Mouse (Mus musculus): ENCODE results near the gene Macrod1.
"Not testable (repeated sequence)": the region's sequence is repeated elsewhere in the genome, so short reads cannot be mapped to it uniquely, and the experiment has no call there.

Gene Macrod1

DNA sequence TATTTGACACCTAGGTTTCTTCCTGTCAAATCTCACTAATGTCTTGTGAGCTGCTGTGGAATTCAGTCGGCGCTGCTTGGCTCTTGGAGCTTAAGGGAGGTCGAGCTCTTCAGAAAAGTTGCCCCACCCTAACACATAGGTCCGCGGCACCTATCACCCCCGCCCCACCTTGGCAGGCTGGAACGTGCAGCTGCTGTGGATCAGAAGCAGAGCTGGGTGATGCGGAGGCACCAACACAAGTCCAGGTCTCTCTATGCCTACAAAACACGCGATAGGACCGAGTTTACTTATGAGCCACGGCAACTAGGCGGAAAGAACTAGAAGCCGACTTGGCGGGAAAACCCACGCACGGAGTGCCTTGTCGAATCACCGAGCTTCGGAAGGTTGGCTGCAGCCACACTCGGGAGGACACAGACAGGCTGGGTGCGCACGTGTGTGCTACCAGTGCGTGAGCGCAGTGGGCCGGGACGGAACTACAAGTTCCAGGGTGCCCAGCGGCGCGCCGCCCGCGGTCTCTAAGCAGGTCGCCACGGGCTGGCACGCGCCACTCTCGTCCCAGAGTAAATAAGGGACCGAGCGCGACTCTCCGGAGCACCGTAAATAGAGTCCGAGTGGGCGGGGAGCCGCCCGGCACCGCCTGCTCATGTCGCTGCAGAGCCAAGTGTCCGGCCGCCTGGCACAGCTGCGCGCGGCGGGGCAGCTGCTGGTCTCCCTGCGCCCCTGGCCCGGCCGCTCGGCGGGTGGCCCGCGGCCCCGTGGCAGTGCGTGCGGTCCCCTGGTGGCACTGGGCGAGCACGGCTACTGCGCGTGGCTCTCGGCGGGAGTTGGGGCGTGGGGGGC, at the start of gene Macrod1:
Gene Macrod1 (plus strand): TSS at position 563 of the 840 bp plus-strand sequence.
- peak; percentile 82 to 86 for DNase-seq

DNA sequence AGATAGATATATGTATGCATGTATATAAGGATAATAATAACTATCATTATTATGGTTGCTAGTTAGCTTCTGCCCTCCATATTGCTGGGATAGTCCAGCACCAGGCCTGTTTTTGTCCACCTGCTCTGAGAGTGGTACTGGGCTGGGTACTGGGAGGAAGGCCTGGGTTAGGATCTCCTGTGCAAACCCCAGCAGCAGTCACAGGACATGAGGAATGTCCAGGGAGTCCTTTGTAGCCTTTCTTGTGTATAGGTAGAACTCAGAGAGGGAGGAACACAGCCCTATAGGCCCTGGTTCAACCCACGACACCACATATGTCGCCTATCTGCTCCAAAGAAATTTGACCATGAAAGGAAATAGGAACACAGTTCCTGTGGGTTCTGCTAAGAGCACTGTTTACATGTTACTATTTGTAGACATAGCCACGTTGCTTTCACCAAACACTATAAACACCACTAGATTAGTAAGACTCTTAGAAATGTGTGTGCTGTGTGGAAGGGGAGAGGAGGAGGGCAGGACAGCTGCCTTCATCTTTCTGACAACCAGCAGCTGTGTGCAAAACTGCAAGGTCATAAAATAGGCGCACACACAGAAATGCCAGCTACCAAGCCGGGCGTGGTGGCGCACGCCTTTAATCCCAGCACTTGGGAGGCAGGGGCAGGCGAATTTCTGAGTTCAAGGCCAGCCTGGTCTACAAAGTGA, 49.6 kb upstream of the Macrod1 start:
- DNase-seq: no peak

DNA sequence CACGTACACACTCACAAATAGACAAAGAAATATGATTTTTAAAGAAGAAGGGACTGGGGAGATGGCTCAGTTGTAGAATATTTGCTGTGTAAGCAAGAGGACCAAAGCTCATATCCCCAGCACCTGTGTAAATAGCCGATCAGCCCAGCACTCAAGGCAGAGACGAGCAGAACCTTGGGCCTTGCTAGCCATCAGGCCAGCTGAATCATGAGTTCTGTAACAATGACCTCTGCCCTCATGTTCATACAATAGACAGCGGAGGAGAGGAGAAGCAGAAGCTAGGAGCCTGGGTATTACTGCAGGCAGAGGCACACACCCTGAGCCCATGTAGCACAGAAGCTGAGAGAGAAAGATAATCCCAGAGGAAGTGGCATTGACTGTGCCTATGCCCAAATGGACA, 44.2 kb upstream of the Macrod1 start:
- no peak for DNase-seq

DNA sequence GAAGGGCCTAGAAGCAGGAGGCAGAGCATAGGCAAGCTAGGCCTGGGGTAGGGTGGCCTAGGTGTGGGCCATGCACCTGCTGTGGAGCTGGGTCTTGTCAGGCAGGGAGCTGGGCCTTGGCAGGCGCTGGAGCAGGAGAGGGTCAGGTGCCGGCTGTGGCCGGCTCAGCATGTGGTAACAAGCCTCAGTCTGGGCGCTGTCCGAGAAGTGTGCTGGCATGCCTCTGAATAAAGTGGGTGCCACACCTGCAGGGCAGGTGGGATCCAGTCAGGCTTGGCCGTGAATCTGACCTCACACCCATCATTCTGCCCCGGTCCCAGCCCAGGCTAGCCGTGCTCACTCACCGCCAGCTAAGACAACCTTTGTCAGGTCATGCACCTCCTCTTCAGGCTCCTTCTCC, 42.6 kb upstream of the Macrod1 start:
- peak in 1 of 2 experiments; percentile 22 for DNase-seq

DNA sequence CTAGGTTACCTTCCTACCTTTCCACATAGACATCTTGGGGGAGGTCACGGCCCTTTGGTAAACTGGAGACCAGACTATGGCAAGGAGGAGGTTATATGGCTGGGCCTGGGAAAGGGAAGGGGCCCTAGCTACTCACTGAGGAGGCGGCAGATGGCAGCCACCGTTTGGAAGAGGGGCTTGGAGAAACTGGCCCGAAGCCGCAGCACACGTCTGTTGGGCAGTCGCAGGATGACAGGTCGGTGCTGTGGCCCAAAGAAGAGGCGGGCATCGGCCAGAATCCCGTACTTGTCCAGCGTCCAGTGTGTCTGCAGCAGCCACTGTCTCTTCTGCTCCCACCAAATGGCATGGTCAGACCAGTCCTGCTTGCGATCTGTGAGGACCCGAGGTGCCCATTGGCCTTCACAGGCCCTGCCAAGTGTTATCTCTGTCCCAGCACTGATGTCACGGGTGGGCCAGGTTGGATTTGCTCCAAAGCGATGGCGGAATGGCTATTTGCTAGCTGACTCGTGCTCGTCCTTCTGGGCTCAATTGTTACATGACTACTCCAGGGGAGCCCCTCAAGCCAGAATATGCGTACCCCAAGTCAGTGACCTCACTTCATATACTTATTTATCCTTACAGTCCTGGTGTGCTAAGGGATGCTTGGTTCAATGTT, 42.0 kb upstream of the Macrod1 start:
- peak in 1 of 2 experiments; percentile 4 for DNase-seq

- peak; percentile 31 to 32 for DNase-seq
These were observed 38.8 kb upstream of the Macrod1 start for GRCm38 (mm10) chr19:7017541-7018457.

DNA sequence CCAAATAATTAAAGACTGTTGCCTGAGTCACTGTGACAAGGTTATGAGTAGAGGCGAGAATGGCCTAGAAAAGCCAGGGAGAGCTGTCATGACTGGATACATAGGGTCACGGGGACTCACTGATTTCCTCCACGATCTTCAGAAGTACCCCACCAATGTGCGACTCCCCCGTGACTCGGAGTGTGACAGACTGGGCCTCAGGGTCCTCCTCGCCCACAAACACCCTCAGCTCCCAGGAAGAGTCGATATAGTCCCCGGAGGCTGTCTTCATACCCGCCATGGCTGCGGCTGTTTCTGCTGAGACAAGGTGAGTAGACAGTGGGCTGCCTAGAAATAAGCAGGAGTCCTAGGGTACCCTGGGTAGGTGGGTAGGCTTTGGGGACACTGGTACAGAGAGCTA, 38.1 kb upstream of the Macrod1 start:
- peak in 1 of 2 experiments; percentile 7 for DNase-seq

GRCm38 (mm10) chr19:7019191-7019590, 37.4 kb upstream of the Macrod1 start, which contains the start of gene Fermt3:
Gene Fermt3, minus strand, starts transcription at chr19:7019469.
- peak; percentile 74 to 75 for DNase-seq

- DNase-seq: peak in 1 of 2 experiments; percentile 74
These were observed 36.4 kb upstream of the Macrod1 start for GRCm38 (mm10) chr19:7020224-7020641.

DNA sequence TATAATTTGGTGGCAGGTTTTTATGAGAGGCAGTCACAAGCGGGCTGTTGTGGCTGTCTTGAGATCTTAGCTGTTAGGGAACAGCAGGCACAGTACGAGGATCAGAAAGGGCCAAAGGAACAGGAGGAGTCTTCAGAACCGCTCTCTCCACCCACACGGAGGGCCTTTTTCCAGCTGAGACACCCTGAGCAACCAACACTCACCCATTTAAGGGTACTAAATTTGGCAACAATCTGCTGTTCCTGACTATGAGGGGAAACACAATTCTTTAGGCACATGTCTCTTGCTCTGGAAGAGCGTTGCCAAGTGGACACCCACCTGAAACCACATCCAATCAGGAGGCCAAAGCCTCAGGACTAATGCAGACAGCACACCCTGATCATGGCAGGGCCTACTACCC, 27.1 kb upstream of the Macrod1 start:
- no peak for DNase-seq

- DNase-seq: no peak
These were observed 22.6 kb upstream of the Macrod1 start for GRCm38 (mm10) chr19:7034006-7034405.

GRCm38 (mm10) chr19:7039088-7039720, 17.4 kb upstream of the Macrod1 start:
- DNase-seq: peak; percentile 62 to 68

DNA sequence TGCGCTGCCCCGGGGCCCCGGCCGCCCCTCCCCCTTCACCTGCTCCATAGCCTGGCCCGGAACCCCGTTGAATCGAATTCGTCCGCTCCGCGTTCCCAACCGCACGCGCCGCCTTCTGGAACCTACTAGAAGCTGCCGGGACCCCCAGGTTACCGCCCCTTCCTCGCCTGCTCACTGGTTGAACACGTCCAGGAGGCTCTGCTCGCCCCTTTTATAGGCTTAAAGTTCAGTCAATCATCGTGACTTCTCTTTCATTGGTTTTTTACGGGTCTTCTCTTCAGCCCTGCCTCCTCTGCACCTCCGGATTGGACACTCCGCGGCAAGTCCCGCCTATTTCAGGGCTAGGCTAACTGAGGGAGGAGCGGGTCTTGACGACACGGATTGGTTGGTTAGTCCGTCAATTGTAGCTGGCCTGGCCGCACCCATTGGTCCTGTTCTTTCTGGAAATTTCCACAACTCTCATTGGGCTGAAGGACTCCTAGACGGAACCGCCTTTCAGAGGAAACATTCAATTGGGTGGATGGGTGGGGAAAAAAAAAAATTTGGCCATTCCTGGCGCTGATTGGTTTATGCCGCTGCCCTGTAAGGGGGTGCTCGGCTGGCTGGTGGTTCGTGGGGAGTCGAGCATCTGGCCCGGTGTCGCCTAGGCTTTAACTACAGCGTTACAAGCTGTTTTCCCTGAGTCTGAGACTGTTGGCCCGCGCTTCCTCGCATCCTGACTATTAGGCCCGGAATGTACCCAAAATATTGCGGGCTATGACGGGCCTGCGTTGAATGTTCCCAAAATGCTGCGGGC, 16.6 kb upstream of the Macrod1 start, which contains the start of gene Stip1:
Gene Stip1 (minus strand): TSS at position 127 of the 796 bp plus-strand sequence.
- DNase-seq: peak; percentile 99 to 100

DNA sequence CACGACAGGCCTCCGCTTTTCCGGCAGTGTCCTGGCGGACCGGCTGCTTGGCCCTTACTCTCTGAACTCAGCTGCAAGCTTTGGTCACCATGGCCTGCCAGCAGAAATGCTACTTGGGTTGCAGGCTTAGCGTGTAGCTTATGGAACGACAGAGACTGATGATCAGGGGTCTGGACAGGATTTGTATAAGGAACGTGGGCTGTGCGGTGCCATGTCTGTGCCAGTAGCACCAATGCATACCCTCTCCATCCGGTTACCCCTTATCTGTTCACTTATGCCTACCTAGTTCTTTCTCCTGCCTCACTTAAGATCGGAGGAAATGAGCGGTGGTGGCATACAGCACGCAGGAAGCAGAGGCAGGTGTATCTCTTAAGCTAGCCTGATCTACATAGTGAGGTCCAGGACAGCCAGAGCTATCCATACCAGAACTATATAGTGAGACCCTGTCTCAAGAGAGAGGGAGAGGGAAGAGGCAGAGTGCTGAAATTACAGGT, 15.9 kb upstream of the Macrod1 start:
- no peak for DNase-seq

GRCm38 (mm10) chr19:7041171-7041570, 15.4 kb upstream of the Macrod1 start:
- DNase-seq: no peak

DNA sequence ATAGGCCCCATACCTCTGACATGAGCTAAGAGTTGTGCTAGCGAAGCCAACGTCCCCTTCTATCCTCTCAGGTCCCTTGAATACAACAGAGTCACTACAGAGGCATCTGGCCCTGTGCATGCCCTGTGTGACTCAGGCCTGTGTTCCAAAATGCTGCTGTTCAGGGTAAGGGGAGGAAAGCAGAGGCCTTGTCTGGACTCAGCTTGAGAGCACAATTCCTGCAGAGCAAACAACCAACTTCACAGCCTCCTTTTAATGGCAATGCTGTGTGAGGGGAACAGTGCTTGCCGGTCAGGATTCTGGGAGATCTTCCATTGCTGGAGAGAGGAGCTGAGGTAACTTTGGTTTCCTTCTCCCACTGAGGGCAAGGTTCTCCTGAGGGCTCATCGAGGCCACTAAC, 12.3 kb upstream of the Macrod1 start:
- no peak for DNase-seq

DNA sequence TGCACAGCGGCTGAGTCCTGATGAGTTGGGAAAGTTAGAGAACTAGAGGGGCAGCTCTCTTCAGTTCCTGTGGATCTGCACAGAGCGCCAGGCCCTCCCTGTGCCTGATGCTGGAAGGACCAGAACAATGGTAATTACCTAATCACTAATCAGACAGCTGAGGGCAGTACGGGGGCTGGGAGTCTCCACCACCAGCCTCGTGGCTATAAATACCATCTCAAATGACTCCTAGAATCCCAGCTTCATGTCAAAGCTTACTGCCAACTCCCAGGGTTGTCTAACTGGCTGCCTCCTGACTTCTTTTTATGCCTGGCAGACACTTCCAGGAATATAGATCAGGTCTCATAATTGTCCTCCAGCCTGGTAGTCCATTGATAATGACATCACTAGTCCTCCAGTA, 11.9 kb upstream of the Macrod1 start:
- DNase-seq: no peak

DNA sequence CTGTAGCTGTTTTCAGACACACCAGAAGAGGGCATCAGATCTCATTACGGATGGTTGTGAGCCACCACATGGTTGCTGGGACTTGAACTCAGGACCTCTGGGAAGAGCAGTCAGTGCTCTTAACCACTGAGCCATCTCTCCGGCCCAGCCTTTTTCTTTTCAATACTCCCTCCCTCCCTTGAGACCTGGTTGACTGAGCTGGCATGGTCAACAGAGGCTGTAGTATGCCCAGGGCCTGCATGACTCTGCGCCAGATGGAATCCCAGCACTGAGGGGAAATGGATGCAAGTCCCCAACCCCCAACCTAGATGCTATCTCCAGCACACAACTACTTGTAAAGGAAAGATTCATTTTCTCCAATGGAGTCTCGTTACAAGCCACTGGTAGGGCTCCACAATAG, 3.2 kb upstream of the Macrod1 start:
- not testable (repeated sequence) for DNase-seq

DNA sequence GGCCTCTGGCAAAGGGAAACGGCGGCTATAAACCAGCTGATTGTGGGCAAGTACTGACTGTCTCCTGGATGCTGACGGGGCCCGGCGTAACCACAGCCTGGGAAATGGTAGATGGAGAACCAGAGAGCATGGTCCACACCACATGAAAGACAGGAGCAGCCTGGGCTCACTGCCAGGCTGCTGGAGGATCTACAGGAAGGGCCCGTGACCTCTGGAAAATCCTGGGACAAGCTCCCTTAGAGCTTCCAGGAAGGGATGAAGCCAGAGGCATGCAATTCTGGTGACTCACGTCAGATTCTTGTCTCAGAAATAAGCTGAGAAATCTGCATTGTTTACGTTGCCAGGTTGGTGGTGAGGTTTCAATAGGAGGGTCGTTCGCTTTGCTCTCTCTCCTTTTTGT, 1.8 kb upstream of the Macrod1 start:
- peak; percentile 32 to 70 for DNase-seq

DNA sequence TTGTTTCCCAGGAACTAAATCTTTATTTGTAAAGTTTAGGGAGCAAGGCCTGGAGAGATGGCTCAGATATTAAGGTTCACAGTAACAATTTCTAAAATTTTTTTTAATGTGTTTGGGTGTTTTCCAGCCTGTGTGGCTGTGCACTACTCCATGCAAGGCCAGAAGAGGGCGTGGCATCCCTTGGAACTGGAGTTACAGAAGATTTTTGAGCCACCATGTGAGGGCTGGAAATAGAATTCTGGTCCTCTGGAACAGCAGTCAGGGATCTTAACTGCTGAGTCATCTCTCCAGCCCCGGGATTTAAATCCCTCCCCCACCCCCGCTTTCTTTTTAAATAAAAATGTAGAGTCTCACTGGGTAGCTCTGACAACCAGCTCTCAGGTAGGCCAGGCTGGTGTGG, 1.4 kb upstream of the Macrod1 start:
- DNase-seq: peak in 1 of 2 experiments; percentile 26

Measured in lung, postnatal 4 days (tissue).